11 mouse cellular contexts compared by ENCODE assay signal in genomic region chr2:117867409-117867808, GRCm38 (mm10).
DNase-seq lines count a peak whose midpoint lies in the region; ATAC-seq and TF ChIP-seq lines count a peak whose summit lies in the region.
"Had no signal": no experiment of that assay in that cellular context is flagged by ENCODE, and none has a peak within 500 bp of the region (broad histone marks: within the 10 kb centered on the region; RNA-seq: fewer than 3 reads in every experiment).

No protein-coding gene starts in this region.

- no peak for ATAC-seq in neural tube, embryonic 15.5 days (ENCODE audit: low FRiP score)
- ATAC-seq in stomach, postnatal 0 days (ENCODE audit: low FRiP score, low TSS enrichment) = no peak
- ATAC-seq: hindbrain, embryonic 16.5 days had no signal

- 29% methylated on average over 3 of the region's 3 CpGs for WGBS in neural tube, embryonic 15.5 days
- 61% methylated on average over 3 of the region's 3 CpGs for WGBS in stomach, postnatal 0 days

- TF ChIP-seq CTCF in stomach, postnatal 0 days (IDR thresholded peaks at IDR 0.05; ENCODE audit: low read depth) = no peak

- no peak overlapping the region for H3K9ac ChIP-seq in neural tube, embryonic 15.5 days (replicated peaks)
- no peak overlapping the region for H3K9ac ChIP-seq in stomach, postnatal 0 days (ENCODE audit: low read length)
- H3K9ac ChIP-seq: forebrain, embryonic 12.5 days; liver, embryonic 15.5 days had no signal

- no peak overlapping the region for H3K27ac ChIP-seq in neural tube, embryonic 15.5 days (replicated peaks)
- H3K27ac ChIP-seq in stomach, postnatal 0 days (replicated peaks) = 0 out of 2 replicates have a peak overlapping the region, but pooled peaks have one; percentile 30
- H3K27ac ChIP-seq: forebrain, embryonic 12.5 days; liver, embryonic 15.5 days had no signal

- peak; percentile 58 for DNase-seq in embryo, embryonic 10 days (ENCODE audit: low spot score)
- no peak for DNase-seq in embryo, embryonic 11 days
- peak; percentile 1 for DNase-seq in kidney, adult 9 months
- no peak for DNase-seq in kidney, postnatal 10 days
- DNase-seq in neural tube, embryonic 10.5 days (ENCODE audit: extremely low spot score, low spot score) = peak; percentile 19
- no peak for DNase-seq in stomach, postnatal 0 days (ENCODE audit: low spot score)
- DNase-seq in frontal cortex, postnatal 14 days (ENCODE audit: low spot score in 2 of 2) = no peak

- no peaks in the 10 kb centered on the region for H3K27me3 ChIP-seq in neural tube, embryonic 15.5 days (replicated peaks)
- no peaks in the 10 kb centered on the region for H3K27me3 ChIP-seq in stomach, postnatal 0 days (ENCODE audit: control insufficient read depth, insufficient read depth, low read length)
- H3K27me3 ChIP-seq: forebrain, embryonic 12.5 days; liver, embryonic 15.5 days had no signal

- H3K4me3 ChIP-seq in neural tube, embryonic 15.5 days (replicated peaks) = no peak overlapping the region
- H3K4me3 ChIP-seq in stomach, postnatal 0 days (ENCODE audit: low read depth, low read length) = no peak overlapping the region
- H3K4me3 ChIP-seq: forebrain, embryonic 12.5 days; liver, embryonic 15.5 days had no signal

- no peaks in the 10 kb centered on the region for H3K9me3 ChIP-seq in neural tube, embryonic 15.5 days (replicated peaks)
- H3K9me3 ChIP-seq in stomach, postnatal 0 days (ENCODE audit: control insufficient read depth, low read length) = no peaks in the 10 kb centered on the region
- H3K9me3 ChIP-seq: forebrain, embryonic 12.5 days; liver, embryonic 15.5 days had no signal

- H3K4me1 ChIP-seq in neural tube, embryonic 15.5 days = 0 out of 2 replicates have a peak, but pooled peaks cover 3% of the 10 kb centered on the region
- H3K4me1 ChIP-seq in stomach, postnatal 0 days (replicated peaks; ENCODE audit: control insufficient read depth, insufficient read depth) = no peaks in the 10 kb centered on the region
- H3K4me1 ChIP-seq: liver, embryonic 15.5 days had no signal

- H3K4me2 ChIP-seq in neural tube, embryonic 15.5 days = no peak overlapping the region
- H3K4me2 ChIP-seq in stomach, postnatal 0 days (replicated peaks; ENCODE audit: low read depth) = no peak overlapping the region
- H3K4me2 ChIP-seq: forebrain, embryonic 12.5 days; liver, embryonic 15.5 days had no signal

- no peaks in the 10 kb centered on the region for H3K36me3 ChIP-seq in neural tube, embryonic 15.5 days
- H3K36me3 ChIP-seq in stomach, postnatal 0 days (ENCODE audit: control insufficient read depth, insufficient read depth, low read length) = no peaks in the 10 kb centered on the region
- H3K36me3 ChIP-seq: forebrain, embryonic 12.5 days; liver, embryonic 15.5 days had no signal

- TF ChIP-seq EP300 in stomach, postnatal 0 days (optimal IDR thresholded peaks at IDR 0.05) = no peak

Comparison
In these comparisons a context has a peak if more than half of its experiments do, and no peak if none do; other contexts are left out.
1. DNase-seq: peak in embryo, embryonic 10 days (single experiment), kidney, adult 9 months (single experiment) and neural tube, embryonic 10.5 days (single experiment); none in embryo, embryonic 11 days (single experiment), kidney, postnatal 10 days (single experiment), stomach, postnatal 0 days (single experiment) and frontal cortex, postnatal 14 days (0 of 2).